Mouse (Mus musculus) lung, adult 10 weeks (tissue): ENCODE results near the gene Zfp445. TPM values are rescaled to one million over a fixed set of nuclear protein-coding genes. Genes with fewer than 3 reads are reported as not detected.

Experiments used
- polyA plus RNA-seq: library from polyadenylated mRNA; stranded (reverse); fragments of 350-450 nt; fragmentation: Illumina TruSeq; extraction: RNeasy Lipid Tissue Mini Kit (QIAGEN cat#74804); gene quantifications from one replicate; pipeline ENCODE4 v1.2.3, GENCODE M21; 2014; ENCODE audit warnings: low read depth, low replicate concordance; ENCODE audit not compliant: insufficient read depth

Gene Zfp445
- polyA plus RNA-seq, result 13.7 TPM

DNA sequence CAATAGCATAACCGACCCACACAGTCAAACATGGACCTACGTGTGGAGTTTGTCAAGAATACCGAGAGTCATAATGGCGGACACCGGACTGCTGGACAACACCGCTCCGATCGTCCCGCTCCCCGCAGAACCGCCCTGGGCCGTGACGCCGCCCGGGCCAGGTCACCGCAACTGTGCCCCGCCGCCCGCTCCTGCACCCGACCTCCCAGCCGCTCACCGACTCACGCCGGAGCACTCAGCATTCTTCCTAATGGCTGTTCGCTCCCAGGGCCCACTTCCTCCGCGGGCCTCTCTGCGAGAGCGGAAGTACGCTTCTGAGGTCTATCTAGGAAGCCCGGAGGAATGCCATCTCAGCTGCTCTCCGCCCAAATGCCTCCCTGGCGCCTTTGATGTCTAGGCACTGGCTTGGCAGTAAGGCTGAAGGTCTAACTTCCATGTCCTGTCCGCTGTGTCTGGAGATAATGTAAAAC lies at the start of gene Zfp445:
Zfp445 (minus strand) TSS at position 310 of the 470 bp plus-strand sequence.

DNA sequence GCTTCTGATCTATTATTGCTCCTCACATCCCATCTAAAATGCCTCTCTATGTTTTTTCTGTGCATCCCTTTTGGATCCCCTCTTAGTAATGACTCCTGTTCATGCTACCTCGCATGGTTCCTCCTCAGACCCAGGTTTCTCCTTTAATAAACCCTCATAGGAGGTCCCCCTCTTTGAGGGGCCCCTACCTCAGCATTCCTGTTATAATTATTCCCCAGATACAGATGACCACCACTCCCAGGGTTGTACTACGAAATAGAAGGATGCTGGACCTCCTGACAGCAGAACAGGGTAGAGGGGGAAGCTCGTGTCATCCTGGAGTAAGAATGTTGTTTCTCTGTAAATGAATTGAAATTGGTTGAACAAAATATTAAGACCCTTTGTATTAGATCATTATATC lies 19.6 kb upstream of the Zfp445 start, which contains the start of gene Zkscan7:
Zkscan7 (plus strand) TSS at position 301 of the 400 bp plus-strand sequence.

DNA sequence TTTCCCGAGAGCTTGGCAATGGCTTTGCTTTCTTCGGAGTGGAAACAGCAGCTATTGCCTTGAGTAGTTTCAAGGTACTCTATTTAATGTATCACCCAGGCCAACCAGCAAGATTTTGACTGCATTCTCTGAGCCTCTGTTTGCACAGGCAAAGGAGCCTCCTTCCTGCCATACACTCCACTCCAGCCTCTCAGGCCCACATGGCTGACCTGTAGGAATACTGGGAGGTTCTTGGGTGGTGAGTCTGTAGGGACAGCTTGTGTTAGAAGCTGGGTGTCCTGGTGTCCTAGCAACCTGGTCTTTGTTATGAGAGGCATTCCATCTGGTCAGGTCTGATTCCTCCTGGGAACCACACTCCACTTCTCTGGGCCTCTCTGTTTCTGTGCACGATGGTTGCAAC lies 22.0 kb downstream of the Zfp445 start, which contains the start of gene Gm35549:
Gm35549 (minus strand) TSS at position 276 of the 400 bp plus-strand sequence.

DNA sequence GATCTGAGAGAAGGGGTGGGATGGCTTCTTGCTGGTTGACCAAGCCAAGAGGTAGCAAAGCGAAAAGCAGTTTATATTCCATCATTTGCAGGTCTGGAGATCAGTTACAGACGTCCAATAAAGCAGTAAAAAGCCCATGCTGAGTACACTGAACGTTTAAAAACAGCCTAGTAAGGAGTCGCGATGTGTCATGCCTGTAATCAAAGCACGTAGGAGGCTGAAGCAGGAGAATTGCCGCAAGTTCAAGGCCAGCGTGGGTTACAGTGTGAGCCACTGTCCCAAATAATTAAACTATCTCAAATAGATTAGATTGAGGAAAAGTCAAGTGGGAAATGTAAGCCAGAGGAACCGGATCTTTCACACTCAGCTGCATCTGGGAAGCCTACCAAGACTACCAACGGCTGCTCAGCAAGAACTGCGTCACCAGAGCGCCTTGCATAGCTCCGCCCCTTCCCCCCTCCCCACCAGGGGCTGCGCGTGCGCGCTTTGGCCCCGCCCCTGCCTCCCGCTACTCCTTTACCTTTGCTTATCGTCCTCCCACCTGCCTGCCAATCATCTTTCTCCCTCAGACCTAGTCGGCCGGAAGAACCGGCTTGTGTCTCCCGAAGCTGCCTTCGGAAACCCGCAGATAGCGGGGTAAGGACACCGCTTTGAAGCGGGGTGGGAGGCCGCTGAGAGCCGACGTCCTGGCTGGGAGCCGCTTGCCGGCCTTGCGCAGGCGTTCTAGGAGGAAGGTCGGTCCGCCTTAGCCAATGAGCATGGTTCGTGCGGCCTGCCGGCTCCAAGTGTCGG lies 60.6 kb downstream of the Zfp445 start, which contains the start of gene Tcaim:
Tcaim (plus strand) TSS at position 487 of the 792 bp plus-strand sequence.

Other genes starting within 250 kb of the Zfp445 start
- 0.07 TPM for gene Topaz1, start 118.7 kb downstream of the Zfp445 start, polyA plus RNA-seq
- gene Tcaim, start 60.5 kb downstream of the Zfp445 start, polyA plus RNA-seq, result 5.1 TPM
- not detected for gene Gm35549, start 22.0 kb downstream of the Zfp445 start, polyA plus RNA-seq
- gene Zkscan7, start 19.7 kb upstream of the Zfp445 start, polyA plus RNA-seq, result 5.1 TPM
- 4.6 TPM for gene Zfp105, start 57.1 kb upstream of the Zfp445 start, polyA plus RNA-seq
- gene 1110059G10Rik, start 85.0 kb upstream of the Zfp445 start, polyA plus RNA-seq, result 28.8 TPM
- 2.6 TPM for gene Kif15, start 85.0 kb upstream of the Zfp445 start, polyA plus RNA-seq
- gene Tmem42, start 155.3 kb upstream of the Zfp445 start, polyA plus RNA-seq, result 28.7 TPM
- 0.10 TPM for gene Tgm4, start 168.7 kb upstream of the Zfp445 start, polyA plus RNA-seq
- 63.5 TPM for gene Zdhhc3, start 247.2 kb upstream of the Zfp445 start, polyA plus RNA-seq
- 75.0 TPM for gene Exosc7, start 247.2 kb upstream of the Zfp445 start, polyA plus RNA-seq